Comparison of ENCODE assay signal across 9 mouse cellular contexts in the genomic region with DNA sequence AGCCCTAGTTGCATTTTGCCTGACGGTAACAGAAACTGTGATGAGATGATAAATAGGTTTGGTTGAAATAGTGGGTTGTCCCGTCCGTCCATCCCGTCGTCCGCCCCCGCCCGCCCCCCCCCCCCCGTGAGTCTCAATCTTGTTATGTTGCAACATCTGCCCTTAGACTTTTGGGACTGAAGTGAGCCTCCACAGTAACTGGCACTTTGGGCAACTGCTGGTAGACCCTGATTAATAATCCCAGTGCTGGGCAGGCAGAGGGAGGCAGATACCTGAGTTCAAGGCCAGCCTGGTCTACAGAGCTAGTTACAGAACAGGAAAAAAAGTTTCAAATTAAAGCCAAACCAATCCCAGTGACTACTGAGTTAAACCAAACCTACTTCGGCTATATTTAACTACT. TPM values are rescaled to one million over a fixed set of nuclear protein-coding genes. Genes with fewer than 3 reads are reported as not detected.
DNase-seq lines count a peak whose midpoint lies in the region; ATAC-seq and TF ChIP-seq lines count a peak whose summit lies in the region.
"Had no signal": no experiment of that assay in that cellular context is flagged by ENCODE, and none has a peak within 500 bp of the region (broad histone marks: within the 10 kb centered on the region; RNA-seq: fewer than 3 reads in every experiment).

No protein-coding gene starts in this region.

- no peak for TF ChIP-seq POLR2A in MEL (IDR thresholded peaks at IDR 0.05; ENCODE audit: control insufficient read depth in 1 of 2, insufficient read depth in 1 of 2, low read depth in 1 of 2, low read length in 2 of 2, poor library complexity in 1 of 2)

- no peak overlapping the region for H3K27ac ChIP-seq in heart, embryonic 14.5 days (replicated peaks in 1 of 2; ENCODE audit: control insufficient read depth in 1 of 2, insufficient read depth in 1 of 2, low read depth in 2 of 2, low read length in 2 of 2)
- H3K27ac ChIP-seq in MEL (ENCODE audit: control insufficient read depth, low read depth, low read length), result peak overlapping the region; percentile 27; the same call in 1 of the 2 replicates
- no peak overlapping the region for H3K27ac ChIP-seq in hindbrain, embryonic 12.5 days

- 17% methylated on average over 10 of the region's 10 CpGs for WGBS in heart, embryonic 14.5 days
- WGBS in hindbrain, embryonic 12.5 days, result 17% methylated on average over 9 of the region's 10 CpGs

- peaks cover 30% of the 10 kb centered on the region for H3K79me2 ChIP-seq in MEL (ENCODE audit: control insufficient read depth, insufficient read depth, low read length, poor library complexity)

- H3K36me3 ChIP-seq in heart, embryonic 14.5 days (ENCODE audit: control insufficient read depth, insufficient read depth, low read length), result peaks cover 7% of the 10 kb centered on the region; the same call in 1 of the 2 replicates
- H3K36me3 ChIP-seq in MEL (ENCODE audit: control insufficient read depth in 1 of 2, insufficient read depth in 2 of 2, low read length in 2 of 2), result peaks cover 0 to 5% of the 10 kb centered on the region in 2 experiments; a peak in 2 of 4 replicates
- H3K36me3 ChIP-seq in hindbrain, embryonic 12.5 days, result peaks cover 10% of the 10 kb centered on the region

- no peaks in the 10 kb centered on the region for H3K9me3 ChIP-seq in heart, embryonic 14.5 days (ENCODE audit: control insufficient read depth, low read length)
- no peaks in the 10 kb centered on the region for H3K9me3 ChIP-seq in MEL (replicated peaks; ENCODE audit: insufficient read depth, low read length)
- no peaks in the 10 kb centered on the region for H3K9me3 ChIP-seq in hindbrain, embryonic 12.5 days (replicated peaks)

- H3K9ac ChIP-seq in heart, embryonic 14.5 days (ENCODE audit: low read length), result peak overlapping the region; percentile 89
- H3K9ac ChIP-seq in MEL (ENCODE audit: control insufficient read depth, low read depth, low read length, poor library complexity, severe bottlenecking), result peak overlapping the region; percentile 74
- 0 out of 2 replicates have a peak overlapping the region, but pooled peaks have one; percentile 27 for H3K9ac ChIP-seq in hindbrain, embryonic 12.5 days

- peak overlapping the region; percentile 88 for H3K4me2 ChIP-seq in heart, embryonic 14.5 days (ENCODE audit: low read length)
- peak overlapping the region; percentile 89 for H3K4me2 ChIP-seq in hindbrain, embryonic 12.5 days (replicated peaks)

- no peak for ATAC-seq in heart, embryonic 14.5 days (ENCODE audit: insufficient number of reproducible peaks, insufficient read depth, low FRiP score, low read depth)
- no peak for ATAC-seq in hindbrain, embryonic 12.5 days (ENCODE audit: low FRiP score)
- peak; percentile 25; the same call in 1 of the 2 replicates for ATAC-seq in megakaryocyte-erythroid progenitor cell, adult 5-6 weeks (replicated peaks; ENCODE audit: low FRiP score, low TSS enrichment, poor library complexity, severe bottlenecking)
- ATAC-seq: Patski had no signal

- peak overlapping the region in 1 of 2 experiments; percentile 95; a peak in 2 of 4 replicates for H3K4me3 ChIP-seq in heart, embryonic 14.5 days (ENCODE audit: control insufficient read depth in 1 of 2, insufficient read depth in 1 of 2, low read depth in 1 of 2, low read length in 2 of 2)
- peak overlapping the region; percentile 75 to 95 for H3K4me3 ChIP-seq in MEL (ENCODE audit: control insufficient read depth in 1 of 2, insufficient read depth in 1 of 2, low read depth in 2 of 2, low read length in 2 of 2)
- peak overlapping the region; percentile 74 for H3K4me3 ChIP-seq in hindbrain, embryonic 12.5 days

- H3K27me3 ChIP-seq in heart, embryonic 14.5 days (ENCODE audit: control insufficient read depth, insufficient read depth, low read length), result no peaks in the 10 kb centered on the region
- no peaks in the 10 kb centered on the region for H3K27me3 ChIP-seq in MEL (ENCODE audit: control insufficient read depth in 1 of 2, insufficient read depth in 2 of 2, low read length in 2 of 2)
- no peaks in the 10 kb centered on the region for H3K27me3 ChIP-seq in hindbrain, embryonic 12.5 days
- H3K27me3 ChIP-seq: Patski had no signal

- TF ChIP-seq CTCF in MEL (IDR thresholded peaks at IDR 0.05 in 2 of 3, conservative IDR thresholded peaks at IDR 0.05 in 1 of 3; ENCODE audit: control insufficient read depth in 1 of 3, insufficient read depth in 1 of 3, low read depth in 2 of 3, low read length in 3 of 3, poor library complexity in 1 of 3, severe bottlenecking in 1 of 3), result no peak

- TF ChIP-seq RAD21 in MEL (IDR thresholded peaks at IDR 0.05; ENCODE audit: low read depth, low read length), result no peak

- H3K4me1 ChIP-seq in heart, embryonic 14.5 days (ENCODE audit: control insufficient read depth in 2 of 2, insufficient read depth in 2 of 2, low read length in 2 of 2), result peaks cover 0 to 10% of the 10 kb centered on the region in 2 experiments; a peak in 2 of 4 replicates
- peaks cover 0 to 4% of the 10 kb centered on the region in 2 experiments; a peak in 3 of 4 replicates for H3K4me1 ChIP-seq in MEL (ENCODE audit: control insufficient read depth in 1 of 2, insufficient read depth in 2 of 2, low read length in 2 of 2)
- peaks cover 13% of the 10 kb centered on the region for H3K4me1 ChIP-seq in hindbrain, embryonic 12.5 days

- DNase-seq in heart, adult 9 months (ENCODE audit: low spot score in 2 of 2), result no peak
- DNase-seq in MEL (ENCODE audit: low read depth, low spot score), result no peak
- DNase-seq in urinary bladder, adult 2 months (ENCODE audit: low spot score), result no peak
- DNase-seq in spleen, postnatal 14 days (ENCODE audit: low spot score in 2 of 2), result no peak
- DNase-seq in Muller cell, postnatal 12 days (ENCODE audit: inconsistent ontology term), result no peak

- no peak for TF ChIP-seq EP300 in MEL (IDR thresholded peaks at IDR 0.05; ENCODE audit: low read depth in 1 of 2, low read length in 2 of 2)

TF ChIP-seq in MEL, 35 proteins besides CTCF, POLR2A, EP300 and RAD21:
- no peak for TF ChIP-seq SIN3A (IDR thresholded peaks at IDR 0.05; ENCODE audit: low read length)
- TF ChIP-seq E2F4 (IDR thresholded peaks at IDR 0.05; ENCODE audit: borderline replicate concordance, low read depth, low read length), result no peak
- TF ChIP-seq ZC3H11A (IDR thresholded peaks at IDR 0.05; ENCODE audit: low read depth, low read length), result no peak

RNA-seq across cellular contexts. Expression of gene Taf3, which starts 1.1 kb away (rescaled TPM):
- polyA plus RNA-seq in heart, embryonic 14.5 days (2014; fragmentation: Nextera tagmentation; extraction: Ambion mirVana), result 8.2 and 9.4 TPM in 2 replicates
- 8.3 and 9.1 TPM in 2 replicates for total RNA-seq in MEL (2012; rRNA removed)
- 10 to 100 TPM in 1 of 2 experiments, not detected in 1; 20.9 TPM for polyA plus RNA-seq in MEL (2012; ENCODE audit: insufficient read depth in 1 of 2, insufficient read length in 2 of 2, low read depth in 1 of 2, low replicate concordance in 2 of 2, missing spikeins in 1 of 2)
- 17.3 and 17.6 TPM in 2 replicates for polyA plus RNA-seq in hindbrain, embryonic 12.5 days (2016; fragmentation: Nextera tagmentation; extraction: Ambion mirVana)
- total RNA-seq in megakaryocyte-erythroid progenitor cell, adult 5-6 weeks (2014; fragmentation: Nextera tagmentation), result 13.8 and 19.1 TPM in 2 replicates
- 9.8 and 10.1 TPM in 2 replicates for total RNA-seq in megakaryocyte-erythroid progenitor cell, adult 5-6 weeks (2017)
- polyA plus RNA-seq in urinary bladder, adult 2 months (2012; rRNA removed), result 13.2 and 13.8 TPM in 2 replicates

RNA-seq across cellular contexts. Expression of gene Atp5c1, which starts 30.9 kb away (rescaled TPM):
- polyA plus RNA-seq in heart, embryonic 14.5 days (2014; fragmentation: Nextera tagmentation; extraction: Ambion mirVana), result 1,497 and 1,517 TPM in 2 replicates
- 414 and 425 TPM in 2 replicates for total RNA-seq in MEL (2012; rRNA removed)
- polyA plus RNA-seq in MEL (2012; ENCODE audit: insufficient read depth in 1 of 2, insufficient read length in 2 of 2, low read depth in 1 of 2, low replicate concordance in 2 of 2, missing spikeins in 1 of 2), result 100 to 1,000 TPM; 280 to 381 TPM
- 467 and 468 TPM in 2 replicates for polyA plus RNA-seq in hindbrain, embryonic 12.5 days (2016; fragmentation: Nextera tagmentation; extraction: Ambion mirVana)
- total RNA-seq in megakaryocyte-erythroid progenitor cell, adult 5-6 weeks (2014; fragmentation: Nextera tagmentation), result 449 and 461 TPM in 2 replicates
- total RNA-seq in megakaryocyte-erythroid progenitor cell, adult 5-6 weeks (2017), result 496 and 499 TPM in 2 replicates
- 350 and 383 TPM in 2 replicates for polyA plus RNA-seq in urinary bladder, adult 2 months (2012; rRNA removed)

RNA-seq across cellular contexts. Expression of gene Kin, which starts 30.9 kb away (rescaled TPM):
- polyA plus RNA-seq in heart, embryonic 14.5 days (2014; fragmentation: Nextera tagmentation; extraction: Ambion mirVana), result 17.8 and 18.5 TPM in 2 replicates
- 23.4 and 25.7 TPM in 2 replicates for total RNA-seq in MEL (2012; rRNA removed)
- 10 to 100 TPM in 1 of 2 experiments, not detected in 1; 33.5 TPM for polyA plus RNA-seq in MEL (2012; ENCODE audit: insufficient read depth in 1 of 2, insufficient read length in 2 of 2, low read depth in 1 of 2, low replicate concordance in 2 of 2, missing spikeins in 1 of 2)
- polyA plus RNA-seq in hindbrain, embryonic 12.5 days (2016; fragmentation: Nextera tagmentation; extraction: Ambion mirVana), result 39.4 and 42.1 TPM in 2 replicates
- total RNA-seq in megakaryocyte-erythroid progenitor cell, adult 5-6 weeks (2014; fragmentation: Nextera tagmentation), result 34.0 and 41.8 TPM in 2 replicates
- 22.2 and 41.9 TPM in 2 replicates for total RNA-seq in megakaryocyte-erythroid progenitor cell, adult 5-6 weeks (2017)
- 16.3 and 18.8 TPM in 2 replicates for polyA plus RNA-seq in urinary bladder, adult 2 months (2012; rRNA removed)

Comparison
In these comparisons a context has a peak if more than half of its experiments do, and no peak if none do; other contexts are left out.
1. H3K9ac ChIP-seq: peak in every context shown above with its lines; median percentile 89 in heart, embryonic 14.5 days; 74 in MEL; 27 in hindbrain, embryonic 12.5 days.